Mouse (Mus musculus): ENCODE measurements at regions not wholly inside any gene's neighbourhood (a gene's known extent, or its start where the extent isn't known, plus 50 kb on each side); places are given as distances from the start of the nearest gene placed in this dataset.
A peak's percentile ranks its signal among the peaks of the same experiment; 100 is the strongest.

- no peak for ATAC-seq (ENCODE audit: low FRiP score)
- Histone ChIP-seq H3K9ac (replicated peaks) (no peak overlapping the region), H3K27ac (replicated peaks) (no peak overlapping the region), H3K9me3 (replicated peaks) (no peaks in the 10 kb centered on the region), H3K4me3 (replicated peaks) (no peak overlapping the region), H3K27me3 (replicated peaks) (no peaks in the 10 kb centered on the region), H3K4me2 (no peak overlapping the region), H3K4me1 (peaks cover 6% of the 10 kb centered on the region; the same call in 1 of the 2 replicates), H3K36me3 (no peaks in the 10 kb centered on the region)
- 91% methylated on average over 6 of the region's 6 CpGs for WGBS
Observed at GRCm38 (mm10) chr10:25064701-25065362, 137.5 kb upstream of the Arg1 start.

- H3K9me3 ChIP-seq (replicated peaks) = no peaks in the 10 kb centered on the region
- H3K4me2 ChIP-seq = no peak overlapping the region
- WGBS = 29% methylated on average over 13 of the region's 13 CpGs
- H3K27ac ChIP-seq (replicated peaks) = no peak overlapping the region
- no peaks in the 10 kb centered on the region for H3K4me1 ChIP-seq
- no peak for ATAC-seq (ENCODE audit: low FRiP score)
- no peak overlapping the region for H3K9ac ChIP-seq (replicated peaks)
- no peak overlapping the region for H3K4me3 ChIP-seq (replicated peaks)
- no peaks in the 10 kb centered on the region for H3K36me3 ChIP-seq
- no peaks in the 10 kb centered on the region for H3K27me3 ChIP-seq (replicated peaks)
Observed at GRCm38 (mm10) chr10:25061402-25062055, 134.2 kb upstream of the Arg1 start.

- Histone ChIP-seq H3K9me3 (replicated peaks) (no peaks in the 10 kb centered on the region), H3K4me3 (replicated peaks) (no peak overlapping the region), H3K27me3 (replicated peaks) (no peaks in the 10 kb centered on the region), H3K27ac (replicated peaks) (no peak overlapping the region), H3K9ac (replicated peaks) (no peak overlapping the region), H3K4me1 (no peaks in the 10 kb centered on the region), H3K4me2 (no peak overlapping the region), H3K36me3 (no peaks in the 10 kb centered on the region)
- 85% methylated on average over 11 of the region's 11 CpGs for WGBS
- no peak for ATAC-seq (ENCODE audit: low FRiP score)
Observed at GRCm38 (mm10) chr10:25058694-25059093, 131.4 kb upstream of the Arg1 start.

DNA sequence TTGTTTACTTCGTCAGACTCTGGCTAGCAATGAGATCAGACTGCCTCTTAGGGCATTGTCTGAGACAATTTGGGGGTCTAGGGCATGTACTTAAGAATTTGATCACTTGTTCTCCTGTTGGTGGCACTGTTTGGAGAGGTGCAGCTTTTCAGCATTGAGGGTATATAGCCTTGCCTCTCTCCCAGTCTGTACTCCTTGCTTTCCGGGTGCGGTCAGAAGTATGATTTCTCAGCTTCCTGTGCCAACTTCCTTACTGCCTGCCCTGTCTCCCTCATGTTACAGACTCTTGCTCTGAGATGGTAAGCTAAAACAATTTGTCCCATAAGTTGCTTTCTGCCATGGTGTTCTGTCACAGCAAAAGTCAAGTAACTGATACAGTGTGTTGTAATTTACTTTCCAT, 124.7 kb upstream of the Arg1 start:
- no peak overlapping the region for H3K4me2 ChIP-seq
- no peak overlapping the region for H3K27ac ChIP-seq (replicated peaks)
- no peaks in the 10 kb centered on the region for H3K27me3 ChIP-seq (replicated peaks)
- H3K9ac ChIP-seq (replicated peaks) = no peak overlapping the region
- H3K9me3 ChIP-seq (replicated peaks) = 0 out of 2 replicates have a peak, but pooled peaks cover 3% of the 10 kb centered on the region
- no peak for ATAC-seq (ENCODE audit: low FRiP score)
- no peak overlapping the region for H3K4me3 ChIP-seq (replicated peaks)
- H3K36me3 ChIP-seq = no peaks in the 10 kb centered on the region
- 77% methylated on average over 3 of the region's 3 CpGs for WGBS
- H3K4me1 ChIP-seq = no peaks in the 10 kb centered on the region

DNA sequence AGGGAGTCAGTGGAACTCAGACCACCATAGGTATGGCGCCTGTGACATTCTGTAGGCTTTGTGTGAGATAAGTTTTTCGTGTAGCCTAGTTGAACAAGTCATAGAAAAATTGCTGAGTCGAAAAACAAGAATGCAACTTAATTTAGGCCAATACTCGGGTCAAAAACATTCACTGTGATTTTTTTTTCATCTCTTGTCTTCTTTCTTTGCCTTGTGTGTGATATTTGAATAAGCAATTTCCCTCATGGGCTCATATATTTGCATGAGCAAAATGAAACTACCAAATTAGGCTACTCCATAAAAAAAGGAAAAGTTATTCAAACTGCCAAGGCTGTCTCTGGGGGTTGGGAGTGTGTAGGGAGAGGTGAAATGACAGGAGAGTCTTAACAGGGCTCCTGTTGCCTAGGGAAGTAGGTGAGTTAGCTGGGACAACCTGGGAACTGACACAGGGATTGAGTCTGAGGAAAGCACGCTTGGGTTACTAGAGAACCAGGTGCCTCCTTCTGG, 124.1 kb upstream of the Arg1 start:
- Histone ChIP-seq H3K27me3 (replicated peaks) (no peaks in the 10 kb centered on the region), H3K4me2 (no peak overlapping the region), H3K9me3 (replicated peaks) (0 out of 2 replicates have a peak, but pooled peaks cover 3% of the 10 kb centered on the region), H3K9ac (replicated peaks) (no peak overlapping the region), H3K27ac (replicated peaks) (no peak overlapping the region), H3K36me3 (no peaks in the 10 kb centered on the region), H3K4me3 (replicated peaks) (no peak overlapping the region), H3K4me1 (no peaks in the 10 kb centered on the region)
- no peak for ATAC-seq (ENCODE audit: low FRiP score)
- WGBS = 81% methylated on average over 5 of the region's 5 CpGs

DNA sequence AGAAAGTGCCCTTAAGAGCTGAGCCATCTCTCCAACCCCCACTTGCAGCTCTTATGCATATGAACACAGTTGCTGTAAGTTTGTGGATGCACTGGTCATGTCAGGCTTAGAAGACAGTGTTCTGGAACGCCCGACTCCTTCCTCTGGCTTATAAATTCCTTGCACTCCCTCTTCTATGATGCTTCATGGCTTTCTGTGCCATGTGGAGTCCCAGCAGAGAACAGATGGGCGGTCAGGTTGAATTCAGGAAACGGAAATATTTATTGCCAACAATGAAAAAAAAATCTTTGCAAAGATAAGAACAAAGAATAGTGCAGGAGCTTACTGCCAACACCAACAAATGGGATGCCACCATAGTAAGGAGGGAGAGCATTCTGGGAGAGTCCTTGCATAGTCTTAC, 113.9 kb upstream of the Arg1 start:
- Histone ChIP-seq H3K27ac (replicated peaks) (no peak overlapping the region), H3K4me1 (no peaks in the 10 kb centered on the region), H3K9me3 (replicated peaks) (no peaks in the 10 kb centered on the region), H3K27me3 (replicated peaks) (no peaks in the 10 kb centered on the region), H3K9ac (replicated peaks) (no peak overlapping the region), H3K4me3 (replicated peaks) (no peak overlapping the region), H3K4me2 (no peak overlapping the region), H3K36me3 (no peaks in the 10 kb centered on the region)
- 85% methylated on average over 4 of the region's 4 CpGs for WGBS
- no peak for ATAC-seq (ENCODE audit: low FRiP score)

DNA sequence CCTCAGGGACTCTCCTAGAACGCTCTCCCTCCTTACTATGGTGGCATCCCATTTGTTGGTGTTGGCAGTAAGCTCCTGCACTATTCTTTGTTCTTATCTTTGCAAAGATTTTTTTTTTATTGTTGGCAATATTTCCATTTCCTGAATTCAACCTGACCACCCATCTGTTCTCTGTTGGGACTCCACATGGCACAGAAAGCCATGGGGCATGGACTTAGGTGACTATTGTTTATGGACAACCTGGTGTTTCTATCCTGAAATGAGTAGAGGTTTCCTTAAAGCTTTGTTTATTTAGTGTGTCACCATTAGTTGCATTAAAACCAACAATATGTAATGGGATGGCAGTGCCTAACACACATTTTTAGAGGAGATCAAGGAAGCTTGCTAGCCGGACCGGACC, 112.6 kb upstream of the Arg1 start:
- Histone ChIP-seq H3K9ac (replicated peaks) (no peak overlapping the region), H3K27me3 (replicated peaks) (no peaks in the 10 kb centered on the region), H3K4me3 (replicated peaks) (no peak overlapping the region), H3K36me3 (no peaks in the 10 kb centered on the region), H3K27ac (replicated peaks) (no peak overlapping the region), H3K4me2 (no peak overlapping the region), H3K9me3 (replicated peaks) (no peaks in the 10 kb centered on the region), H3K4me1 (no peaks in the 10 kb centered on the region)
- 96% methylated on average over 3 of the region's 3 CpGs for WGBS
- ATAC-seq (ENCODE audit: low FRiP score) = no peak

DNA sequence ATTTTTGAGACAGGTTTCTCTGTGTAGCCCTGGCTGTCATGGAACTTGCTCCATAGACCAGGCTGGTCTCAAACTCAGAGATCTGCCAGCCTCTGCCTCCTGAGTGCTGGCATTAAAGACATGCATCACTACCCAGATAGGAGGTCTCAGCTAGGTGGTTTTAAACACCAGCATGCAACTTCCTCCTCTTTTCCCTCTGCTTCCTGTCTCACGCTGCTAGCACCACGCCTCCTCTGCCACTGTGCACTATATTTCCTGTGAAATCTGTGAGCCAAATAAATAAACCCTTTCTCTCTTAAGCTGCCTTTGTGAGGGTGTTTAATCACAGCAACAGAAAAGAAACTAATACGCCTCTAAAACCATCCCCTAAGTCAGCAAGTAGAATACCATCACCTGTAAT, 109.6 kb upstream of the Arg1 start:
- Histone ChIP-seq H3K27ac (replicated peaks) (no peak overlapping the region), H3K36me3 (no peaks in the 10 kb centered on the region)
- 85% methylated on average over 3 of the region's 3 CpGs for WGBS

GRCm38 (mm10) chr10:25035363-25035762, 108.1 kb upstream of the Arg1 start:
- H3K9me3 ChIP-seq (replicated peaks) = no peaks in the 10 kb centered on the region
- H3K4me3 ChIP-seq (replicated peaks) = no peak overlapping the region
- ATAC-seq (ENCODE audit: low FRiP score) = no peak
- 56% methylated on average over 6 of the region's 6 CpGs for WGBS
- H3K4me2 ChIP-seq = no peak overlapping the region
- no peaks in the 10 kb centered on the region for H3K27me3 ChIP-seq (replicated peaks)
- H3K4me1 ChIP-seq = no peaks in the 10 kb centered on the region
- H3K9ac ChIP-seq (replicated peaks) = no peak overlapping the region
- no peak overlapping the region for H3K27ac ChIP-seq (replicated peaks)
- no peaks in the 10 kb centered on the region for H3K36me3 ChIP-seq

More for the DNA sequence above, 109.6 kb upstream of the Arg1 start:
- H3K4me3 ChIP-seq (replicated peaks) = no peak overlapping the region
- no peak overlapping the region for H3K4me2 ChIP-seq
- ATAC-seq (ENCODE audit: low FRiP score) = no peak
- no peaks in the 10 kb centered on the region for H3K27me3 ChIP-seq (replicated peaks)
- H3K9me3 ChIP-seq (replicated peaks) = no peaks in the 10 kb centered on the region
- no peak overlapping the region for H3K9ac ChIP-seq (replicated peaks)
- no peaks in the 10 kb centered on the region for H3K4me1 ChIP-seq

GRCm38 (mm10) chr10:25032625-25033024, 105.3 kb upstream of the Arg1 start:
- no peaks in the 10 kb centered on the region for H3K27me3 ChIP-seq (replicated peaks)
- 67% methylated on average over 1 of the region's 1 CpGs for WGBS
- no peaks in the 10 kb centered on the region for H3K36me3 ChIP-seq
- no peak overlapping the region for H3K4me2 ChIP-seq
- ATAC-seq (ENCODE audit: low FRiP score) = no peak
- no peak overlapping the region for H3K4me3 ChIP-seq (replicated peaks)
- no peaks in the 10 kb centered on the region for H3K9me3 ChIP-seq (replicated peaks)
- H3K9ac ChIP-seq (replicated peaks) = no peak overlapping the region
- no peaks in the 10 kb centered on the region for H3K4me1 ChIP-seq
- no peak overlapping the region for H3K27ac ChIP-seq (replicated peaks)

GRCm38 (mm10) chr10:25029387-25029915, 102.2 kb upstream of the Arg1 start:
- H3K9me3 ChIP-seq (replicated peaks) = 0 out of 2 replicates have a peak, but pooled peaks cover 7% of the 10 kb centered on the region
- WGBS = 30% methylated on average over 6 of the region's 6 CpGs
- no peak for ATAC-seq (ENCODE audit: low FRiP score)
- no peak overlapping the region for H3K4me2 ChIP-seq
- H3K4me3 ChIP-seq (replicated peaks) = no peak overlapping the region
- H3K27me3 ChIP-seq (replicated peaks) = no peaks in the 10 kb centered on the region
- no peak overlapping the region for H3K9ac ChIP-seq (replicated peaks)
- H3K4me1 ChIP-seq = no peaks in the 10 kb centered on the region
- no peaks in the 10 kb centered on the region for H3K36me3 ChIP-seq
- H3K27ac ChIP-seq (replicated peaks) = no peak overlapping the region

DNA sequence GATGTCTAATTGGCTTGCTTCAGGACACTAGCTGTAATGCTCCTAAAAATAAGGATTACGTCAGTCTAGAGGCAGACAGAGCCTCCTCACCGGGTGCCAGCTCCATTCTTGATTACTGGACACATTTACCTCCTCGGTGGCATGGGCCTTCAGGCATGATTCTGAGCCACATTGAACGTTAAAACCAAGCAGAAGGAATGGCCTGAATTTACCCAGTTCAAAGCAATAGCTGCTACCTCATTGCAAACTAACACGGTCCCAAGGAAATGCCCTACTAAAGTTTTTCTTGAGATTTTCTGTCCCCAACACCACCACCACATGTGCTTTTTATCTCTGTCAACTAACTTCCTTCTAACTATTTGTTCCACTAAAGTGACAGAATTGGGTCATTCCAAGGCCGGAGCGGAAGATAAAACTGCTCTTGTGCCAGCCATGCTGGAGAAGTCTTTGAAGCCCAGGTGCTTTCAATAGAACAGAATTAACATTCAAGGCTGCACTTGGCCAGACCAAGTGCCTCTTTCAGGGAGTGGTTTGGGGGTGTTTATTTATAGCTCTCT, 96.4 kb upstream of the Arg1 start:
- 0 out of 2 replicates have a peak, but pooled peaks cover 7% of the 10 kb centered on the region for H3K9me3 ChIP-seq (replicated peaks)
- no peak overlapping the region for H3K4me3 ChIP-seq (replicated peaks)
- no peak overlapping the region for H3K4me2 ChIP-seq
- ATAC-seq (ENCODE audit: low FRiP score) = peak; percentile 84
- no peaks in the 10 kb centered on the region for H3K27me3 ChIP-seq (replicated peaks)
- no peak overlapping the region for H3K9ac ChIP-seq (replicated peaks)
- H3K36me3 ChIP-seq = no peaks in the 10 kb centered on the region
- no peaks in the 10 kb centered on the region for H3K4me1 ChIP-seq
- 22% methylated on average over 7 of the region's 7 CpGs for WGBS
- H3K27ac ChIP-seq (replicated peaks) = peak overlapping the region; percentile 49
